Mouse (Mus musculus): ENCODE data around the gene Ptpn23. TPM values are rescaled to one million over a fixed set of nuclear protein-coding genes. Genes with fewer than 3 reads are reported as not detected.

The Ptpn23 gene
- 22.5 and 23.6 TPM in 2 replicates for polyA plus RNA-seq (2016; fragmentation: Nextera tagmentation; extraction: Ambion mirVana)

- H3K9me3 ChIP-seq (replicated peaks): no peaks in the 10 kb centered on the region
- peak within 1 kb of the TSS; percentile 58 for H3K4me3 ChIP-seq
- peak within 1 kb of the TSS; percentile 90 for H3K4me2 ChIP-seq (replicated peaks)
- WGBS: under 1% methylated on average over 39 of the region's 39 CpGs
- peaks cover 11% of the 10 kb centered on the region for H3K4me1 ChIP-seq
- H3K9ac ChIP-seq: peak within 1 kb of the TSS; percentile 73
- peak; percentile 96 for ATAC-seq (ENCODE audit: low FRiP score)
- peaks cover 5% of the 10 kb centered on the region; the same call in 1 of the 2 replicates for H3K36me3 ChIP-seq
- no peaks in the 10 kb centered on the region for H3K27me3 ChIP-seq
- H3K27ac ChIP-seq: peak within 1 kb of the TSS; percentile 87
Observed at GRCm38 (mm10) chr9:110408099-110408773, at the start of gene Ptpn23. Ptpn23 (minus strand) TSS chr9:110408213.

GRCm38 (mm10) chr9:110452523-110452922 is 44.5 kb upstream of the Ptpn23 start:
- WGBS: 85% methylated on average over 3 of the region's 3 CpGs
- Histone ChIP-seq H3K4me2 (replicated peaks) (no peak overlapping the region), H3K27me3 (no peaks in the 10 kb centered on the region), H3K4me3 (no peak overlapping the region), H3K27ac (no peak overlapping the region), H3K9ac (no peak overlapping the region), H3K9me3 (replicated peaks) (no peaks in the 10 kb centered on the region), H3K36me3 (peaks cover 27% of the 10 kb centered on the region), H3K4me1 (peaks cover 3% of the 10 kb centered on the region; the same call in 1 of the 2 replicates)
- ATAC-seq (ENCODE audit: low FRiP score): no peak

GRCm38 (mm10) chr9:110448857-110449617 is 41.0 kb upstream of the Ptpn23 start:
- H3K27ac ChIP-seq: no peak overlapping the region
- 34% methylated on average over 11 of the region's 11 CpGs for WGBS
- no peak overlapping the region for H3K4me3 ChIP-seq

GRCm38 (mm10) chr9:110448356-110448755 is 40.3 kb upstream of the Ptpn23 start:
- Histone ChIP-seq H3K36me3 (peaks cover 28% of the 10 kb centered on the region), H3K27ac (no peak overlapping the region), H3K4me3 (no peak overlapping the region), H3K4me2 (replicated peaks) (no peak overlapping the region), H3K27me3 (no peaks in the 10 kb centered on the region), H3K9me3 (replicated peaks) (no peaks in the 10 kb centered on the region), H3K9ac (no peak overlapping the region), H3K4me1 (peaks cover 3% of the 10 kb centered on the region; the same call in 1 of the 2 replicates)
- 79% methylated on average over 15 of the region's 15 CpGs for WGBS
- ATAC-seq (ENCODE audit: low FRiP score): no peak

More at GRCm38 (mm10) chr9:110448857-110449617, 41.0 kb upstream of the Ptpn23 start:
- ATAC-seq (ENCODE audit: low FRiP score): peak; percentile 74; the same call in 1 of the 2 replicates
- Histone ChIP-seq H3K27me3 (no peaks in the 10 kb centered on the region), H3K36me3 (peaks cover 23% of the 10 kb centered on the region), H3K4me2 (replicated peaks) (no peak overlapping the region), H3K4me1 (peaks cover 3% of the 10 kb centered on the region; the same call in 1 of the 2 replicates), H3K9ac (no peak overlapping the region), H3K9me3 (replicated peaks) (no peaks in the 10 kb centered on the region)

GRCm38 (mm10) chr9:110440559-110440958 is 32.5 kb upstream of the Ptpn23 start:
- WGBS: 88% methylated on average over 6 of the region's 6 CpGs
- no peaks in the 10 kb centered on the region for H3K4me1 ChIP-seq
- no peaks in the 10 kb centered on the region for H3K9me3 ChIP-seq (replicated peaks)
- ATAC-seq (ENCODE audit: low FRiP score): no peak
- H3K4me2 ChIP-seq (replicated peaks): no peak overlapping the region
- peaks cover 34% of the 10 kb centered on the region for H3K36me3 ChIP-seq
- H3K27ac ChIP-seq: no peak overlapping the region
- H3K27me3 ChIP-seq: no peaks in the 10 kb centered on the region
- no peak overlapping the region for H3K4me3 ChIP-seq
- no peak overlapping the region for H3K9ac ChIP-seq

GRCm38 (mm10) chr9:110440049-110440448 is 32.0 kb upstream of the Ptpn23 start:
- Histone ChIP-seq H3K27me3 (no peaks in the 10 kb centered on the region), H3K4me2 (replicated peaks) (no peak overlapping the region), H3K4me1 (no peaks in the 10 kb centered on the region), H3K9me3 (replicated peaks) (no peaks in the 10 kb centered on the region), H3K27ac (no peak overlapping the region), H3K36me3 (peaks cover 39% of the 10 kb centered on the region), H3K9ac (no peak overlapping the region), H3K4me3 (no peak overlapping the region)
- ATAC-seq (ENCODE audit: low FRiP score): no peak
- 70% methylated on average over 5 of the region's 5 CpGs for WGBS

- no peak for ATAC-seq (ENCODE audit: low FRiP score)
- Histone ChIP-seq H3K9ac (no peak overlapping the region), H3K4me1 (no peaks in the 10 kb centered on the region), H3K9me3 (replicated peaks) (no peaks in the 10 kb centered on the region), H3K4me2 (replicated peaks) (no peak overlapping the region), H3K27me3 (no peaks in the 10 kb centered on the region), H3K27ac (no peak overlapping the region), H3K36me3 (peaks cover 31% of the 10 kb centered on the region), H3K4me3 (no peak overlapping the region)
- WGBS: 94% methylated on average over 11 of the region's 11 CpGs
Observed at GRCm38 (mm10) chr9:110436041-110436440, 28.0 kb upstream of the Ptpn23 start.

- Histone ChIP-seq H3K27ac (no peak overlapping the region), H3K27me3 (no peaks in the 10 kb centered on the region), H3K9ac (no peak overlapping the region), H3K4me3 (no peak overlapping the region), H3K4me1 (no peaks in the 10 kb centered on the region), H3K9me3 (replicated peaks) (no peaks in the 10 kb centered on the region), H3K36me3 (peaks cover 52% of the 10 kb centered on the region), H3K4me2 (replicated peaks) (no peak overlapping the region)
- 94% methylated on average over 2 of the region's 2 CpGs for WGBS
- ATAC-seq (ENCODE audit: low FRiP score): no peak
Observed at GRCm38 (mm10) chr9:110433045-110433444, 25.0 kb upstream of the Ptpn23 start.

- H3K4me1 ChIP-seq: no peaks in the 10 kb centered on the region
- H3K9me3 ChIP-seq (replicated peaks): no peaks in the 10 kb centered on the region
- WGBS: 78% methylated on average over 8 of the region's 8 CpGs
- H3K4me2 ChIP-seq (replicated peaks): no peak overlapping the region
- H3K4me3 ChIP-seq: no peak overlapping the region
- no peak overlapping the region for H3K27ac ChIP-seq
- H3K9ac ChIP-seq: no peak overlapping the region
- no peaks in the 10 kb centered on the region for H3K27me3 ChIP-seq
- H3K36me3 ChIP-seq: peaks cover 64% of the 10 kb centered on the region
- no peak for ATAC-seq (ENCODE audit: low FRiP score)
Observed at GRCm38 (mm10) chr9:110431241-110431640, 23.2 kb upstream of the Ptpn23 start.

GRCm38 (mm10) chr9:110419511-110420112 is 11.6 kb upstream of the Ptpn23 start, which contains the start of gene Ngp:
Ngp (plus strand) TSS chr9:110419747.
- no peaks in the 10 kb centered on the region for H3K27me3 ChIP-seq
- no peak within 1 kb of the TSS for H3K4me3 ChIP-seq
- H3K9ac ChIP-seq: no peak within 1 kb of the TSS
- no peaks in the 10 kb centered on the region for H3K9me3 ChIP-seq (replicated peaks)
- no peak within 1 kb of the TSS for H3K4me2 ChIP-seq (replicated peaks)
- WGBS: 90% methylated on average over 12 of the region's 12 CpGs
- no peak within 1 kb of the TSS for H3K27ac ChIP-seq
- H3K4me1 ChIP-seq: no peaks in the 10 kb centered on the region
- ATAC-seq (ENCODE audit: low FRiP score): no peak
- no peaks in the 10 kb centered on the region for H3K36me3 ChIP-seq

- ATAC-seq (ENCODE audit: low FRiP score): no peak
- Histone ChIP-seq H3K4me3 (no peak overlapping the region), H3K4me2 (replicated peaks) (no peak overlapping the region), H3K4me1 (no peaks in the 10 kb centered on the region), H3K27ac (no peak overlapping the region), H3K27me3 (no peaks in the 10 kb centered on the region), H3K9me3 (replicated peaks) (no peaks in the 10 kb centered on the region), H3K9ac (no peak overlapping the region), H3K36me3 (no peaks in the 10 kb centered on the region)
- WGBS: 59% methylated on average over 9 of the region's 9 CpGs
Observed at GRCm38 (mm10) chr9:110413785-110414184, 5.8 kb upstream of the Ptpn23 start.

GRCm38 (mm10) chr9:110412926-110413325 is 4.9 kb upstream of the Ptpn23 start:
- no peak overlapping the region for H3K27ac ChIP-seq
- no peaks in the 10 kb centered on the region for H3K4me1 ChIP-seq
- H3K36me3 ChIP-seq: no peaks in the 10 kb centered on the region
- H3K9ac ChIP-seq: no peak overlapping the region
- ATAC-seq (ENCODE audit: low FRiP score): no peak
- no peak overlapping the region for H3K4me3 ChIP-seq
- no peak overlapping the region for H3K4me2 ChIP-seq (replicated peaks)
- WGBS: 81% methylated on average over 7 of the region's 7 CpGs
- H3K27me3 ChIP-seq: no peaks in the 10 kb centered on the region
- no peaks in the 10 kb centered on the region for H3K9me3 ChIP-seq (replicated peaks)

All from hindbrain, embryonic 12.5 days (tissue).